Mouse (Mus musculus) CH12.LX (cell line): ENCODE data around the gene Ccnjl. TPM values are rescaled to one million over a fixed set of nuclear protein-coding genes. Genes with fewer than 3 reads are reported as not detected.

Experiments
- DNase-seq: peaks from one replicate; pipeline ENCODE4 v3.0.0-alpha.2; 2013; ENCODE audit errors: extremely low read depth
- H3K27ac ChIP-seq: 2 replicates; pipeline ENCODE4 v1.5.1; 2012; ENCODE audit warnings: low read depth, mild to moderate bottlenecking, control low read depth, moderate library complexity; ENCODE audit not compliant: insufficient read depth
- H3K27me3 ChIP-seq: replicated peaks from 2 replicates; pipeline ENCODE3; 2012; ENCODE audit warnings: inconsistent platforms
- H3K36me3 ChIP-seq, 2 experiments: replicated peaks in 1 of 2; 2 replicates each; pipeline versions ENCODE3 to v1.6.1; 2012; ENCODE audit warnings: inconsistent platforms in 1 of 2, low read length in 1 of 2, mild to moderate bottlenecking in 1 of 2, mixed read lengths in 1 of 2, moderate library complexity in 1 of 2; ENCODE audit not compliant: control insufficient read depth in 1 of 2, insufficient read depth in 1 of 2
- H3K4me1 ChIP-seq, 2 experiments: 2 replicates each; pipeline ENCODE4 v1.6.1; 2012; ENCODE audit warnings: inconsistent platforms in 1 of 2, moderate library complexity in 1 of 2; ENCODE audit not compliant: insufficient read depth in 2 of 2, control insufficient read depth in 1 of 2
- H3K4me2 ChIP-seq: 2 replicates; pipeline ENCODE4 v1.6.1; 2012; ENCODE audit warnings: low read depth, mild to moderate bottlenecking, control low read depth; ENCODE audit not compliant: poor library complexity, insufficient read depth, severe bottlenecking
- H3K4me3 ChIP-seq, 3 experiments: fragments of 150-350 bp in 1 of 3; sonication (generic) in 1 of 3; replicated peaks in 1 of 3; 2 replicates each; pipeline versions ENCODE3 to v1.5.1; 2011 to 2012; ENCODE audit warnings: low read depth in 2 of 3, low read length in 2 of 3, mild to moderate bottlenecking in 2 of 3, moderate library complexity in 2 of 3, control low read depth in 1 of 3, improper control_type of control experiment in 1 of 3, inconsistent platforms in 1 of 3, mixed read lengths in 1 of 3; ENCODE audit not compliant: poor library complexity in 1 of 3
- H3K79me2 ChIP-seq: replicated peaks from 2 replicates; pipeline ENCODE4 v1.6.1; 2012; ENCODE audit warnings: mild to moderate bottlenecking, moderate library complexity; ENCODE audit not compliant: control insufficient read depth, poor library complexity, insufficient read depth, severe bottlenecking; ENCODE audit errors: extremely low read depth
- H3K9ac ChIP-seq: 2 replicates; pipeline ENCODE4 v1.6.1; 2012; ENCODE audit warnings: low read depth, mild to moderate bottlenecking, control low read depth, moderate library complexity; ENCODE audit not compliant: insufficient read depth
- H3K9me3 ChIP-seq: replicated peaks from 2 replicates; pipeline ENCODE3; 2012; ENCODE audit warnings: low read length, inconsistent platforms, mixed read lengths
- CHD2 ChIP-seq: IDR thresholded peaks from 2 replicates; pipeline ENCODE4 v1.6.1; 2011; ENCODE audit warnings: low read length, improper control_type of control experiment
- ELF1 ChIP-seq: IDR thresholded peaks from 2 replicates; pipeline ENCODE4 v1.6.1; 2014; ENCODE audit warnings: low read depth, mild to moderate bottlenecking, inconsistent platforms, low read length, improper control_type of control experiment
- HCFC1 ChIP-seq: IDR thresholded peaks from 2 replicates; pipeline ENCODE4 v1.6.1; 2012; ENCODE audit warnings: low read depth, mild to moderate bottlenecking, inconsistent platforms, low read length, improper control_type of control experiment
- JUN ChIP-seq: IDR thresholded peaks from 2 replicates; pipeline ENCODE4 v1.6.1; 2011; ENCODE audit warnings: low read depth, mild to moderate bottlenecking, low read length, improper control_type of control experiment, moderate library complexity; ENCODE audit not compliant: insufficient read depth
- MAX ChIP-seq: IDR thresholded peaks from 2 replicates; pipeline ENCODE4 v1.6.1; 2011; ENCODE audit warnings: low read length, improper control_type of control experiment
- MAZ ChIP-seq: IDR thresholded peaks from 2 replicates; pipeline ENCODE4 v1.6.1; 2012; ENCODE audit warnings: low read depth, mild to moderate bottlenecking, inconsistent platforms, low read length, improper control_type of control experiment, moderate library complexity
- MEF2A ChIP-seq: IDR thresholded peaks from 2 replicates; pipeline ENCODE4 v1.6.1; 2014; ENCODE audit warnings: low read depth, mild to moderate bottlenecking, inconsistent platforms, low read length, improper control_type of control experiment, borderline replicate concordance
- MYC ChIP-seq: IDR thresholded peaks from 2 replicates; pipeline ENCODE4 v1.6.1; 2011; ENCODE audit warnings: low read depth, mild to moderate bottlenecking, improper control_type of control experiment, low read length
- NELFE ChIP-seq: IDR thresholded peaks from 2 replicates; pipeline ENCODE4 v1.6.1; 2011; ENCODE audit warnings: low read depth, low read length, improper control_type of control experiment
- NRF1 ChIP-seq: IDR thresholded peaks from 2 replicates; pipeline ENCODE4 v1.6.1; 2014; ENCODE audit warnings: low read depth, mild to moderate bottlenecking, inconsistent platforms, low read length, improper control_type of control experiment, moderate library complexity
- PAX5 ChIP-seq: IDR thresholded peaks from 2 replicates; pipeline ENCODE4 v1.6.1; 2012; ENCODE audit warnings: low read length, inconsistent platforms, mixed read lengths
- POLR2A ChIP-seq: IDR thresholded peaks from 2 replicates; pipeline ENCODE4 v1.6.1; 2011; ENCODE audit warnings: low read depth, mild to moderate bottlenecking, improper control_type of control experiment, low read length
- POLR2AphosphoS2 ChIP-seq: IDR thresholded peaks from 2 replicates; pipeline ENCODE4 v1.6.1; 2011; ENCODE audit warnings: low read depth, low read length, improper control_type of control experiment
- SIN3A ChIP-seq: IDR thresholded peaks from 2 replicates; pipeline ENCODE4 v1.6.1; 2012; ENCODE audit warnings: low read length, improper control_type of control experiment, inconsistent platforms
- TBP ChIP-seq: conservative IDR thresholded peaks from 2 replicates; pipeline ENCODE4 v1.6.1; 2011; ENCODE audit warnings: low read depth, low read length, improper control_type of control experiment
- ZMIZ1 ChIP-seq: IDR thresholded peaks from 2 replicates; pipeline ENCODE4 v1.6.1; 2012; ENCODE audit warnings: low read depth, mild to moderate bottlenecking, inconsistent platforms, low read length, improper control_type of control experiment
- ZNF384 ChIP-seq: IDR thresholded peaks from 2 replicates; pipeline ENCODE4 v1.6.1; 2012; ENCODE audit warnings: low read depth, low read length, improper control_type of control experiment, inconsistent platforms
- dilution Hi-C: fragments of 300-500 bp; cut with MboI; formaldehyde crosslinking; loops from 2 replicates; pipeline ENCODE4 v1.14.3; 2020; ENCODE audit warnings: low sequenced_read_pairs; ENCODE audit not compliant: extremely low pct_unique_long_range_greater_than_20kb, extremely low pct_ligation_motif_present
- in situ Hi-C: fragments of 300-500 bp; cut with MboI; formaldehyde crosslinking; loops from 3 replicates; pipeline ENCODE4 v1.14.3; 2019; ENCODE audit warnings: low sequenced_read_pairs, low pct_ligation_motif_present, low pct_unique_long_range_greater_than_20kb, mixed read lengths
- polyA plus RNA-seq: library from polyadenylated mRNA; unstranded; fragments of >175 nt; gene quantifications from 2 replicates; pipeline ENCODE4 v1.2.1, GENCODE M21; 2012; ENCODE audit warnings: low read depth; ENCODE audit not compliant: insufficient read length
- total RNA-seq, 2 experiments: library from RNA; depleted of rRNA; stranded (reverse); fragments of 300-350 nt in 1 of 2; fragments of >200 nt in 1 of 2; gene quantifications; 2 replicates each; pipeline ENCODE4 v1.2.3; 2012 to 2014

The Ccnjl gene
- total and polyA plus RNA-seq, 3 experiments = not detected

GRCm38 (mm10) chr11:43633165-43633564 lies 104.6 kb downstream of the Ccnjl start:
- Histone ChIP-seq H3K4me1 (peaks cover 0 to 16% of the 10 kb centered on the region in 2 experiments; a peak in 3 of 4 replicates), H3K4me3 (no peak overlapping the region), H3K4me2 (no peak overlapping the region), H3K36me3 (no peaks in the 10 kb centered on the region), H3K9me3 (peaks cover 8% of the 10 kb centered on the region), H3K27me3 (no peaks in the 10 kb centered on the region), H3K27ac (no peak overlapping the region), H3K9ac (no peak overlapping the region), H3K79me2 (no peaks in the 10 kb centered on the region)
- in situ Hi-C loops = no loop called here
- DNase-seq = no peak
- dilution Hi-C loops = no loop called here
- TF ChIP-seq PAX5 (no peak), ELF1 (no peak), POLR2AphosphoS2 (no peak), ZNF384 (no peak), POLR2A (no peak), ZMIZ1 (no peak), NRF1 (no peak), TBP (no peak), MEF2A (no peak), MYC (no peak)

GRCm38 (mm10) chr11:43633658-43634401 lies 105.2 kb downstream of the Ccnjl start:
- Histone ChIP-seq H3K27me3 (no peaks in the 10 kb centered on the region), H3K4me1 (peaks cover 0 to 16% of the 10 kb centered on the region in 2 experiments; a peak in 3 of 4 replicates), H3K4me3 (no peak overlapping the region), H3K36me3 (no peaks in the 10 kb centered on the region), H3K27ac (no peak overlapping the region), H3K4me2 (no peak overlapping the region), H3K9ac (no peak overlapping the region), H3K79me2 (no peaks in the 10 kb centered on the region), H3K9me3 (peaks cover 8% of the 10 kb centered on the region)
- in situ Hi-C loops = no loop called here
- dilution Hi-C loops = no loop called here
- DNase-seq = no peak
- TF ChIP-seq CHD2 (no peak), JUN (no peak), MAZ (no peak), SIN3A (no peak), ZMIZ1 (no peak), MAX (no peak), HCFC1 (no peak), NELFE (no peak)

Other genes starting within 250 kb of the Ccnjl start
- gene Pttg1, start 102.5 kb upstream of the Ccnjl start, total RNA-seq (2012; rRNA removed) = 153 and 190 TPM in 2 replicates
- gene Pttg1, start 102.5 kb upstream of the Ccnjl start, total RNA-seq (2014; rRNA removed) = 276 and 337 TPM in 2 replicates
- 258 and 279 TPM in 2 replicates for gene Pttg1, start 102.5 kb upstream of the Ccnjl start, polyA plus RNA-seq
- gene Slu7, start 95.0 kb upstream of the Ccnjl start, total RNA-seq (2012; rRNA removed) = 41.6 and 43.0 TPM in 2 replicates
- gene Slu7, start 95.0 kb upstream of the Ccnjl start, total RNA-seq (2014; rRNA removed) = 60.3 and 68.8 TPM in 2 replicates
- 66.8 and 78.7 TPM in 2 replicates for gene Slu7, start 95.0 kb upstream of the Ccnjl start, polyA plus RNA-seq
- not detected in 2 replicates for gene C1qtnf2, start 54.5 kb upstream of the Ccnjl start, total RNA-seq (2012; rRNA removed)
- gene C1qtnf2, start 54.5 kb upstream of the Ccnjl start, total RNA-seq (2014; rRNA removed) = not detected in 2 replicates
- not detected in 2 replicates for gene C1qtnf2, start 54.5 kb upstream of the Ccnjl start, polyA plus RNA-seq
- gene 4933415A04Rik, start 58.3 kb downstream of the Ccnjl start, total RNA-seq (2012; rRNA removed) = not detected in 2 replicates
- not detected in 2 replicates for gene 4933415A04Rik, start 58.3 kb downstream of the Ccnjl start, total RNA-seq (2014; rRNA removed)
- gene 4933415A04Rik, start 58.3 kb downstream of the Ccnjl start, polyA plus RNA-seq = not detected in 2 replicates
- gene Fabp6, start 72.8 kb downstream of the Ccnjl start, total RNA-seq (2012; rRNA removed) = not detected in 2 replicates
- not detected in 2 replicates for gene Fabp6, start 72.8 kb downstream of the Ccnjl start, total RNA-seq (2014; rRNA removed)
- not detected in 2 replicates for gene Fabp6, start 72.8 kb downstream of the Ccnjl start, polyA plus RNA-seq
- 15.2 and 16.7 TPM in 2 replicates for gene Pwwp2a, start 153.2 kb downstream of the Ccnjl start, total RNA-seq (2012; rRNA removed)
- 11.5 and 13.0 TPM in 2 replicates for gene Pwwp2a, start 153.2 kb downstream of the Ccnjl start, total RNA-seq (2014; rRNA removed)
- 26.8 and 31.0 TPM in 2 replicates for gene Pwwp2a, start 153.2 kb downstream of the Ccnjl start, polyA plus RNA-seq
- 74.8 and 93.4 TPM in 2 replicates for gene Ttc1, start 219.2 kb downstream of the Ccnjl start, total RNA-seq (2012; rRNA removed)
- 138 and 159 TPM in 2 replicates for gene Ttc1, start 219.2 kb downstream of the Ccnjl start, total RNA-seq (2014; rRNA removed)
- gene Ttc1, start 219.2 kb downstream of the Ccnjl start, polyA plus RNA-seq = 100 and 114 TPM in 2 replicates